Mouse (Mus musculus) layer of hippocampus, adult 8-10 months (tissue): ENCODE measurements at regions not wholly inside any gene's neighbourhood (a gene's known extent, or its start where the extent isn't known, plus 50 kb on each side); places are given as distances from the start of the nearest gene placed in this dataset.

Source experiments
- DNase-seq, 2 experiments: peaks; one replicate each; pipeline ENCODE4 v3.0.0; 2022; ENCODE audit warnings: low spot score in 2 of 2

- DNase-seq = no peak
Observed at GRCm38 (mm10) chr5:148744676-148745391, 184.3 kb downstream of the Katnal1 start.

DNA sequence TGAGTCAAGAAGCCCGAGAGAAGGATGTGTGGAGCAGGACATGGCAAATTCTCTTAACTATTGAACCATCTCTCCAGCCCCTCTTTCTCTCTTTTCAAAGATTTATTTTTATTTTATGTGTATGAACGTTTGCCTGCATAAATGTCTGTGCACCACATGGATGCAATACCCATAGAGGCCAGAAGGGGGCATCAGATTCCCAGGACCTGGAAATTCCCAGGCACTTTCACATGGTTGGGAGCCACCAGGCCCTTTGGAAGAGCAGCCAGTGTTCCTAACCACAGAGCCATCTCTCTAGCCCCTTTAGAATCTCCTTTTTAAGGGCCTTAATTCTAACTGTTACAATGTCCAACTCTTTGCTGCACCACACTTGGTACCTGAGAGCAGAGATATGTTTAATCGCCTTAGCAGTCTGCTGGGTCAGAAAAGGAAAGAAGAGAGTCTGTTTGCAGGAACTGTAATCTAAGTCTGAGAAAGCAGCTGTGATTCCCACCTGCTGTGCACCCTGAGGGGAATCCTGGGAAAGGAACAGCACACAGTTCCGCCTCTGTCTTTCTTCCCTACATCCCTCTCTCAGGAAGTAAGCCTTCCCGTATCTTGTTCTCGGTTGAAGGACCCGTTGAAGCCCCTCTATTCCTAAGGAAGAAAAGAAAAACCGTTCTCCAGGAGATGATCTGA lies 186.8 kb downstream of the Katnal1 start:
- no peak for DNase-seq

DNA sequence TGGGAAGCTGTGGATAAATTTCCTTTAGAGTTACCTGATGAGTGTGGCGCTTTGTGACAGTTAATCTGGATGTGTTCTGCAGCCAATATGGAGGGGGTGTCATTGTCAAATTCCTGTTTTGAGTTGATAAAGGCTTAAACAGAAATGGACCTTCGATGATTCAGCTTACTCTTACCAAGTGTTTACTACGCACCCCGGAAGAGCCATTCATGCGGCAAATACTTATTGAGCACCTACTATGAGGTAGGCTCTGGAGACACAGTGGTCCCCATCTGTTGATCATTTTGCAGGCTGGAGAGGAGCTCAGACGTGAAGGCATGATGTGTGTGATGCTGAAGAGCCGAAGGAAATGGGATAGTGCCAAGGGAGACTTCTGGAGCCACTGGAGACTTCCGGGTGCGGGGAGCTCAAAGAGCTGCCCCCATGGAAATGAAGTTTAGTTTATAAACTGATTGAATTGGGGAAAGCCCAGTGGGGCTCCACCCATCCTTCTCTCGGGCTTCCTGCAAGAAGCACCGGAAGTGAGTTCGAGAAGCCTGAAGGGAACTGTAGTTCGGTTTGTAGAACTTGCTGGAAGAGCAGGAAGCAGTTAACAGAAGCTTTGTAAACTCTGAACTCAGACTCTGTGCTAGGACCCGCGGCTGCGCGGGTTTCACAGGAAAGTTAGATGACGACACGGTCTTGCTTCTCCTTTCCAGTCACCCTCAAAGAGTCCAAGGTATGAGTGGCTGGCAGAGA lies 187.7 kb downstream of the Katnal1 start:
- DNase-seq = no peak

DNA sequence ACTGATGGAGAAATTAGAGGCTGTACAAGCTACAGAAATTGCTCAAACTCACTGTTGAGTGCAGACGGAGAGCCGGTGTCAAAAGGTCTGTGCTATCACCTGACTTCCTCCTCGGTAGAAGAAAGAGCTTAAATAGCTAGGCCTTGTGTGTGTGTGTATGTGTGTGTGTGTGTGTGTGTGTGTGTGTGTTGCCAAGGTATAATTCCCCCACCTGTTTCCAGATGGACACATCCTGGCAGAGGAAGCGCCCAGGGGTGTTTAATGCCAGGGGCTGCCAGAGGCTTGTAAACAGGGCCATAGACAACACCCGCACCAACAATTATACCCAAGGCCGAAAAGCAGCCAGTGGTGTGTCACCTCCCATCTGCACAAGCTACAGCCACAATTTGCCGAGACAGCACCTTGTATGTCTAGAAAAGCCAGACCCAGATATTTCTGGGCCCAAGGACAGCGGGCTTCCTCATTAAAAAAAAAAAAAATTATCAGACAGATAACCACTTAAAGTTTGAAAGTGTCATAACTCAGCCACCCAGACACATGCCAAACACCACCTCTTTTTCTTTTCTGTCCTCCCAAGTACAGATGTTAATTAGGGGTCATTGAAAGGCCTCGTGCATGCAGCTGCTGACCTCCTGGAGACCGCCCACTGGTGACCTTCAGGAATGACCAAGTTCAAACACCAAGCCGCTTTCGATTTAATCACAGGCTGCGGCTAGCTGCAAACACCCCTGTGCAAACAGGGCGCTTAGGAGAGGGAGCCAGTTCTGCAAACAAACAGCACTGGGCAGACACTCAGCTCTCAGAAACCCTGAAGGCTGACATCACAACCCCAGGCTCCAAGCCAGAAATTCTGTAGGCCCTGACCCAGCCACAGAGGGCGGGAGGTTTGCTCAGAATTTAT lies 188.0 kb upstream of the Ubl3 start:
- DNase-seq = peak; percentile 22 to 28

DNA sequence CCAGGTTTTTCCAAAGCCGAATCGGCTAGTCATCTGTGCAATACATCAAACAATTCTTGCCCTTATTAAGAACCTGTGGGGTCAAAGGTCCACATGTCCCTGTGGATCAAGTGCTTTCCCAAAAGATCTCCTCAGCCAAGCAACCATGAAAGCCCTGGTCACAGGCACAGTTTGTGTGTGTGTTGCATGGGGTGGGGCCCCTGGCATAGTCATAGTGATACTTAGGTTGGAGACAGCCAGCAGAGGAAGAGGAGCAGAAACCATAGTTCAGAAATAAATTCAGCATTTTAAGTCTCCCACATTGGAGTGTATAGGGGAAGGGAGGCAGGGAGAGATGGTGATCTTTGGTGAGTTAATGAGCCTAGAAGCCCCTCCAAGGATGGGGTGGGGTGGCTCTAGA lies 187.1 kb upstream of the Ubl3 start:
- no peak for DNase-seq

DNA sequence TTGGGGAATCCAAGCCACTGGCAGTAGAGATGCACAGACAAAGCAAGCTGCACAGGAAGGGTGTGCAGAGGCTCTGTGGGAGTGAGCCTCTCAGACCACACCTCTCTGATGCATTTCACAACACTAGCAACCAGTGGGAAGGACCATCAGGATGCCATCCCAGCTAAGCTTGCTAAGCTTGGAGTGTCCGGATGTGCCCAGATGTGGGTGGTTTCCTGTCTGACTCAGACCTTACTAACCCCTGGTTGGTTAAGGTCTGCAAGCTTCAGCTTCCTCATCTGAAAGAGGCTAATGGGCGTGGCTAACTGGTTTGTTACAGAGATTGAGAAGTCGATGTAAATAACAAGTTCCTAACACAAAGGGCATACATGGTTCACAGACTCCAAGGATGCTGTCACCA lies 186.6 kb upstream of the Ubl3 start:
- DNase-seq = no peak

DNA sequence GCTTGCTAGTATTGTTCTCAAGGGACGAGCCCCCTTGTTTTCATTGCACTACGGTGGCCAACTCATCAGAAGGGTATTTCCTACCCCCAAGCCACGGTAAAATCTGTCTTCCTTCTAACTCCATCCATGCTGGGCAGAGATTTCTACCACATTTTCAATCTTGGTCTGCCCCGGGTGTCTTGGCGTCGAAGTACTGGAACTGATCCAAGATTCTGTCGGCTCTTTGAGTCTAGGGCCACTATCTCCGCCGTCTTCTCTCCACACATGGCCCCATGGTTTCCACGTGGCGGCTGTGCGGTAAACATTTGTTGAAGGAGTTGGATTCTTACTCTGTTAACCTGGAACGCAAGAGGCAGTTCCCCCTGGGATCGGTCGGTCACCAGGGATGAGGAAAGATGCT lies 177.0 kb upstream of the Ubl3 start:
- no peak for DNase-seq

- DNase-seq = no peak
Observed at GRCm38 (mm10) chr5:148728492-148728891, 175.9 kb upstream of the Ubl3 start.

DNA sequence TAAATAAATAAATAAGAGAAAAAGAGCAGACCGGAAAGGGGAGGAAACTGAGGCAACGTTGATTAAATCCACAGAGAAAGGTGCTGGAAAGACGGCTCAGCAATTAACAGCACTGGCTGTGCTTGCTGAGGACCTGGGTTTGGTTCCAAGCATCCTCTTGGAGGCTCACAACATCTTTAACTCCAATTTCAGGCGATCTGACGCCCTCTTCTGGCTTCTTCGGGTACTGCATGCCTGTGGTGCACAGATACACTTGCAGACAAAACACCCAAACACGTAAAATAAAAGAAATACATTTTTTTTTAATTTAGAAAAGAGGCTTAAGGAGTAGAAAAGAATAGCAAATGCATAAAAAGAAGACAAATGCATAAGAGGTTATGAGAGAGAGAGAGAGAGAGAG lies 173.9 kb upstream of the Ubl3 start:
- no peak for DNase-seq

- DNase-seq = no peak
Observed at GRCm38 (mm10) chr5:148724470-148724869, 171.9 kb upstream of the Ubl3 start.

GRCm38 (mm10) chr5:148723677-148724227 lies 171.2 kb upstream of the Ubl3 start:
- no peak for DNase-seq

DNA sequence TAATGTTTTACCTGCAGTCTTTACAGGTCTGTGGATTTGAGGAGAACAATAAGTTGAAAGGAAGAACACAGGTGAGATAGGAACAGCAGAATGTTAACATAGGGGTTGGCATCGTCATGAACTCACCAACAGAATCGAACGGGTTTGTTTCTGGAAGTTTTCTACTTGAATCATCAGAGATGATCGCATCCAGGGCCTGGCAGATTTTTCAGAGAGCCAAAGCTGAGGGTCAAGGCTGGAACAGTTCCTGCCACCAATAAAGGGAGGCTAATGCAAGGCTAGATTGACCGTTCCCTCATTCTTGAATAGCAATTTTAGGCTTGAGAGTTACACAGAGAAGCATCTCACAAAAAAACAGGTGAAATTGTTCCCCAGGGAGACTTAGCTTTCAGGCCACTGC lies 168.0 kb upstream of the Ubl3 start:
- DNase-seq = no peak

DNA sequence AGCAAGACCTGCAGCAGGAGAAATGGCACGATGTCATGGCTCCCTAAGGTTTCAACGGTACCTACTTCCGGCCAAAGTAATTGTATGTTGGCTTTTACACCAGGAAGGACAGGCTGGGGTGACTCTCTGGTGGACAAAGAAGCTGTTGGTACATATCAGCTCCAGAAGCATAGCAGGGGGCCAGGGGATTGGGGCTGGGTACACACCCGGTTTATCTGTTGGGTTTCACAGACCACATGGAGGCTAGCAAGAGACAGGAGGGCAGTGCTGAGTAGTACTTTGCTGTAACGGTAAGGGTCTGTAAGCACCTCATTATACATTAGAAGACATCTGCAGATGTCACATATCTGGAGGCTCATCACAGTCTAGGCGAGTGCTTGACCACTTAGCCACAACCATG lies 164.0 kb upstream of the Ubl3 start:
- no peak for DNase-seq

GRCm38 (mm10) chr5:148715218-148715991 lies 162.8 kb upstream of the Ubl3 start:
- DNase-seq = no peak

DNA sequence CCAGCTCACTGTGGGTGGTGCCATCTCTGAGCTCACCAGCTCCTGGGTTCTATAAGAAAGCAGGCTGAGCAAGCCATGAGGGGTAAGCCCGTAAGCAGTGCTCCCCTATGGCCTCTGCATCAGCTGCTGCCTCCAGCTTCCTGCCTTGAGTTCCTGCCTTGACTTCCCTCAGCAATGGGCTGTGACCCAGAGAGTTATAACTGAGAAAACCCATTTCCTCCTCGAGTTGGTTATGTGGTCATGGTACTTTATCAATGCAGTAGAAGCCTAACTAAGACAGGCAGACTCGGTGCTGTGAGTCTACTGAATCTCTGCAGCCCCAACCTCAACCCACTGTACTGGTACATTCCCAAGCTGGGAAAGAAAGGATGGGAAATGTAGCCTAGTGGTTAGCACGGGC lies 162.2 kb upstream of the Ubl3 start:
- DNase-seq = no peak

DNA sequence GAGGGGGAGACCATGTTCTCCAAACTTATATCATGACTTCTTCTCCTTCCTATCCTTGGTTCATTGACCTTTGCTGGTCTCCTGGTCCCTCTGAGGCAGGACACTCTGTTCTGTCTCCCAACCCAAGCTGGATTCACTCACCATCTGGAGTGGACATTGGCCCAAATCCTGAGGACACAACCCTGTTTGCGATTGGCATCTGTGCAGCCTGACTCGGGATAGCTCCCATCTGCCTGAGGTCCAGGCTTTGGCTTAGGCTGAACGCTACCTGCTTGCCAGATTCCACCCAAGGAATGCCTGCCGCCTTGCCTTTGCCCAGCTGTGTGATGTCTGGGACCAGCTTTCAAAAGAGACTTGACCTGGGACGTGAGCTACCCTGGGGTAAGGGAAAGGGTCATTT lies 161.2 kb upstream of the Ubl3 start:
- no peak for DNase-seq

DNA sequence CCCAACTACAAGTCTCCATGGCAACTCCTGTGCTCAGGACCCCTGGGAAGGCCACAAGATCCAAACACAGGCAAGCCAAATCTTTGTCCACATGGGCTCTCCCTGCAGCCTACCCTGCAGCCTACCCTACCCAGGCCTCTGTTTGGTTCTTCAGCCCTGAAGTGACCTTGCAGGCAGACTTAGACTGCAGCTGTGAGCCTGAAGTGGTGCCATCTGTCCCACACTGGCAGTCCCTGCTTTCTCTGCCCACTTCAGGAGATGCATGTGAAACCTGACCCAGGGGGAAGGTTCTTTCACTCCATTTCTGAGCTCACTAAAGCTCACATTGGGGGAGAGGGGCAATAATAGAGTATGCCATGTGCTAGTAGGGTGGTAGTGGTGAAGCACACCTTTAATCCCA lies 160.4 kb upstream of the Ubl3 start:
- no peak for DNase-seq

- DNase-seq = no peak
Observed at GRCm38 (mm10) chr5:148711570-148711969, 159.0 kb upstream of the Ubl3 start.

DNA sequence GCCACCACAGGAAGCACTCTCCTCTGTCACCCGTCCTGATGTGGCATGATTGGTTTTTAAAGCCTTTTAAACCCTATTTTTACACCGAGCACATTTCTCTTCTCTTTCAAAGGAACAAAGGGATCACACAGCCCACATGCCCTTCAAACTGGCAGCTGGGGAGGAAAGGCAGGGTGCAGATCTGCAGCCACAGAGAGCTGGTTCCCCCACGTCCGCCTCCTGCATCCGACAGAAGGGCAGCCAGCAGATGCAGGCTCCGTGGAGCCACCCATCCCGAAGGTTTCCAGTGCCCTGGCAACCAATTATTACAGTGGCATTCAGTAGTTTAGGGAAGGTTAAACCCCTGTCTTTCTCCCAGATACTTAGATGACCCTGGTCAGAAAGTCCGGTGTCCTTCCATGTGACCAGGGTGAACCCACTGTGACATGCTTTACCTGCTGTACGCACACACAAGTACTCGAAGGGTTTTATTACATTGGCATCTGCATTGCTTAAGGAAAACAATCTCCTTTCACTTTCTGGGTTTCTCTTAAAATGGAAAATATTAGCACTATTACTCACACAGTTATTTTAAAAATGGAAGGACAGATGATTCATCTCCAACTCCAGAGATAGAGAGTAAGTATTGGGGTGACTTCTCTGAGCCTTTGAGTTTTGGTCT lies 156.7 kb upstream of the Ubl3 start:
- peak; percentile 17 to 30 for DNase-seq
